Mouse (Mus musculus): ENCODE measurements at regions not wholly inside any gene's neighbourhood (a gene's known extent, or its start where the extent isn't known, plus 50 kb on each side); places are given as distances from the start of the nearest gene placed in this dataset.
"Not testable (repeated sequence)": the region's sequence is repeated elsewhere in the genome, so short reads cannot be mapped to it uniquely, and the experiment has no call there.

GRCm38 (mm10) chr13:97487746-97488473 is 247.0 kb downstream of the Enc1 start:
- DNase-seq (ENCODE audit: low read depth, low spot score) = no peak

DNA sequence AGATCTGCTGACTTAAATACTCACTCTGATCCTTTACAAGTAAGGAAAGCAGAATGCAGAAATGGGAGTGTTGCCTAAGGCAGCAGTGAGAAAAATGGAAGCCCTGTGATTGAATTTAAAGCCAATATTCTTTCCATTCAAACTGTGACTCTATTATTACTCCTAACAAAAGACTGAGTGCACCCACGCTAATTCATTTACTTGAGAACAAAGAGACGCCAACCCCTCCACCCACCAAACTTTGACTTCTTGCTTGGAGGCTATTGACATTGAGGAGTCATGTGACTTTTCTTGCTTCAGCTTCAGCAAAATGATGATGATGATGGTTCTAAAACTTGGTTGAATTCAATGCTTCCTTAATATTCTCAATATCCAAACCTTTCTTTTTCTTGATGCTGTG is 245.6 kb downstream of the Enc1 start:
- DNase-seq (ENCODE audit: low read depth, low spot score) = no peak

DNA sequence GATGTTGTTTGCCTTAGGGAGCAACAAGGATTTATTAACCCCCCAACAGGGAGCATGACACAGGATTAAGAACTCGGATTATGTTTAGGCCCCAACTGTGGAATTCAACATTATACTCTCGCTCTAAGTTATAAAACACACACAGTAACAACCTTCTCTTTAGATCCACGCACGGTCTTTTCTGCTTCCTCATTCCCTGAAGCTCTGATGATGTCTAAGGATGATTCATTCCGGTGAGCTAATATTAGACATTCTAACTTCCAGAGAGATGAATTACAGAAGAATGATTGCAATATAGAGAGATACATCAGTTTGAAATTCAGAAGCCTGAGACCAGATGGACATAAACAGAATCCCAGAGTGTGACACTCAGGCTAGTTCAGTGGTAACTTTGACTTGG is 245.0 kb downstream of the Enc1 start:
- DNase-seq (ENCODE audit: low read depth, low spot score) = no peak

- DNase-seq (ENCODE audit: low read depth, low spot score) = no peak
These were observed 244.1 kb downstream of the Enc1 start for GRCm38 (mm10) chr13:97484808-97485545.

DNA sequence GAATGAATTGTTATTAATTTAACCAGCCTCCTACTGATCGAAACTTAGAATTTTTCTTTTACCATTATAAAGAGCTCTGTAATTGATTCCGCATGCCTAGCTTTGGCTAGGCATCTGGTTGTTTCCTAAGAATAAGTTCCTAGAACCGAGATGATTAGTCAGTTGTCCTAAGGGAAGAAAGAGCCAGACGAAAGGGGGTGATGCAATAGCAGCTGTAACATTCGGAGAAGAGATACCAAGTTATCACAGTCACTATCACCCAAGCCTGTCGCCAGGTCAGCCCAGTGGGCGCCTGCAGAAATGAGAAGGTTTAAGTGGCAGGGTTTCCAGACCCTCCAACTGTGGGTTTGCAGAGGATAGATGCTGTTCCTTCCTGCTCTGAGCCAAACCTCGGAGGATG is 242.8 kb downstream of the Enc1 start:
- DNase-seq (ENCODE audit: low read depth, low spot score) = no peak

- DNase-seq (ENCODE audit: low read depth, low spot score) = no peak
These were observed 241.6 kb downstream of the Enc1 start for GRCm38 (mm10) chr13:97482439-97482946.

DNA sequence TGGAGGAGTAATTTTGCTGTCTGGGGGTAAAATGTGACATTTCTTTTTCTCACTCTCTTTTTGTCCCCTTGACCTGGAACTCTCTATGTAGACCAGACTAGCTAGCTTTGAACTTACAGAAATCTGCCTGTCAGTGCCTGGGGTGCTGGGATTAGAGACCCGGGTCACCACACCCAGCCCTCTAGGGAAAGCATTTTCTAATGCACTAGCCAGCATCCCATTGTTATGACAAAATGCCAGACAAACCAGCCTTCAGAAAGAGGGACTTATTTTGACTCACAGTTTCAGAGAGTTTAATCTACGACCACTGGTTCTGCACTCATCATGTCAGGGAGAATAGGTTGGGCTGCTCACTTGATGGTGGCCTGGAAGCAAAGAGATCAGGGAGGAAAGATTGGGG is 240.4 kb downstream of the Enc1 start:
- DNase-seq (ENCODE audit: low read depth, low spot score) = no peak

GRCm38 (mm10) chr13:97479066-97479586 is 238.2 kb downstream of the Enc1 start:
- no peak for DNase-seq (ENCODE audit: low read depth, low spot score)

DNA sequence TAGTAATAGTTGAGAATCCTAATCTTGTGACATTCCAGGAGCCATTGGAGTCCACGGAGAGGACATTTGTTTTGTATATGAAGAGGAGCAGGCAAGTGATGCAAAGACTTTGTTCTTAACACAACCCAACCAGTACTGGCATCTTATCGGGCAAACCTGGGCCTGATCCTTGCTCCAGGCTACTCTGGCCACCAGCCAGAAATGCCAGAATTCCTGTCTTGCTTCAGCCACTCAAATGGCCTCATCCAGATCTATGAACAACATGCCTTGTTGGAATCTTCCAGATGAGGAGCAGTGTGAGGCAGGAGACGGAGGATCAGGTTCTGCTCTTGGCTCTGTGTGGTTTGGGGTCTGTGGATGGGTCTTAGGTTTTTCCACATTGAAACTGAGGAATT is 233.1 kb downstream of the Enc1 start:
- DNase-seq (ENCODE audit: low read depth, low spot score) = no peak

DNA sequence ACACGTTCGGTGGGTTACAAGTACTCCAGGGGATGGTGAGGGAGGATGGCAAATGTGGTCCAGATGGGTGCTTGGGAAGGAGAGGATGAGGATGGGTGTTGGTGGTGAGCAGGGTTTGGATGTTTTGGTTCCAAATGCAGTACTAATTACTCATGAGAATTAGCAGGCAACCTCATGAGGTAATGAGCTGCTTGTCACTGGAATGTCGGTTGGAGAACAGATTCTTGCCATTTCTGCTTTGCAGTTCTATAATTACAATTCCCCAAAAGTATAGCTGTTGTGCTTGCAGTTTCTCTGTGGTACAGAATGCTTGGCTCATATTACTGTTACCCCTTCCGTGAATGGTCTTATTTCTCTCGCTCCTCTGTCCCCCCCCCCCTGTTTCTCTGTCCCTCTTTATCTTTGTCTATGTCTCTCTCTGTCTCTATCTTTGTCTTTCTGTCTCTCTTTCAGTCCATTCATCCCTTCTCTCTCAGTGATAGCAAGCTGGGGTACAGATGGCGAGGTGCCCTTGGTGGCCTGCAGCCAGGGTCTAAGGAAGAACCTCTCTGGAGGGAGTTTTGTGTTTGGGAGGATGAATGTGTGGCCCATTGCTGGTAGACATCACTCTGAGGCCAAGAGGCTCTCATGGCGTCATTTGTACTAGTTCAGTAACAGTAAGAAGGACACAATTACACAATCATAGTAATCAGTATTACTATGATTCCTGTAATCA is 232.5 kb downstream of the Enc1 start:
- DNase-seq (ENCODE audit: low read depth, low spot score) = no peak

DNA sequence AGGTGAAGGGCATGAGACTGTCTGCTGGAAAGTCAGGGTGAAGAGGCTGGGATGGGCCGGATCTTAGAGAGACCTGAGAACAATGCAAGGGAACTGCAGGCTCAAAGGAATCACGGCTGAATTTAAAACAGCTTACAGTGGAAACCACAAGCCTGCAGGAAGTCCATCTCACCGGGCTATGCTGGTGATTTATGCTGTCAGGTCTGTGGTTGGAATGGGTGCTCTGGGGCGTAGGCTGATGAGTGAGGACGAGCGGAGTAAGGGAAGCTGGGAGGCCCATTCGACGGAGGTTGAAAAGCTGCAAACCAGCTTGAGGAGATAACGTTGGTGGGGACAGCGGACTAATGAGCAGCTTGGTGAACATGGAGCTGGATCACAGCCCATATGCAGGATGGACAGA is 229.1 kb downstream of the Enc1 start:
- DNase-seq (ENCODE audit: low read depth, low spot score) = no peak

DNA sequence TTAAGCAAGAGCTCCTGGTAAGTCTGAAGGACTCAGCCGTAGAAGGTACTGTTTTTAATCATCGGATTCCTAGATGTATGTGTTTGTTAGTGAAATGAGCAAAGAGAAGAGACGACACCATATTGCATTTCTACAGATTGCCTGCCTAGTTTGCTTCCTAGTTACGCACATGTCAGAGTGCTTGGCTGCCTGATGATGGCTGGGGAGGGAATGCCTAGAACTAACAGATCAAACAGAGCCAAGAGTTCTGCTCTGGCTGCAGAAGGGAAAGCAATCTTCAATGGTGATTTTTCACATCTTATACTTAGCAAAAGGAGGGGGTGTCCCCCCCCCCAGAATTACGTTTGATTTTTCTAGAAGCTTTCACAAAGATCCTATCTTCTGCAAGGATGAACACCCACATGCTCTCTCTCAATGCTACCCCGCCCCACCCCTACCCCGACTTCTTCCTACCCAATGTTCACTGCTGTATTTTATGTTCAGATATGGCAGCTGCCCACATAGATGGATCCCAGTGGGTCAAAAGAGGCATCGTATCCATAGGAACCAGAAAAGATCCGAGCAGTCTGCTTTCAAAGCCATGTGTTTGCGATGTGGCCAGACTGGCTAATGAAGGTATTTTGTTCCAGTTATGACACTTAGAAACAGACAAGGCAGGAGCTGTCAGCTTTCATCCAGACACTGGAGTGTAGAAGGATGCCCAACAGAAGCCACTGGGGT is 228.1 kb downstream of the Enc1 start:
- no peak for DNase-seq (ENCODE audit: low read depth, low spot score)

- not testable (repeated sequence) for DNase-seq (ENCODE audit: low read depth, low spot score)
These were observed 225.7 kb downstream of the Enc1 start for GRCm38 (mm10) chr13:97466585-97466984.

DNA sequence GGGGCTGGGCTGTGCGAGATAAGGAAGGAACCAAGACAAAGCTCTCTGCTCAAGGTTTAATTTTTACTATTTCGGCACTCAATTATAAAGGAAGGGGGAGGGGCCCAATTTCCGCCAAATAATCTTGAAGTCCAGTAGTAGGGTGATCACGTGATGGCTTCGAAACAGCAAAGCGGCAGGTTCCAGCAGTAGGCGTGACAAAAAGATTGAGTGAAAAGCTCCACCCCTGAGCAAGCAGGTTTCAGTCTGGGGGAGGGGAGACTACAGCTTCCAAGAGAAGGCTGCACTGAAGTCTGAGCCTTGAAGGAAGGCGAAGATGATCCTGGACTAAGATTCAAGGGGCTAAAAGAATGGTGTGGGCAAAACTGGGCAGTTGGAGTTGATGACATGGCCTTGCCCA is 222.9 kb downstream of the Enc1 start:
- DNase-seq (ENCODE audit: low read depth, low spot score) = no peak

GRCm38 (mm10) chr13:97462884-97463235 is 222.0 kb downstream of the Enc1 start:
- DNase-seq (ENCODE audit: low read depth, low spot score) = no peak

GRCm38 (mm10) chr13:97462110-97462883 is 221.4 kb downstream of the Enc1 start:
- DNase-seq (ENCODE audit: low read depth, low spot score) = no peak

- DNase-seq (ENCODE audit: low read depth, low spot score) = no peak
These were observed 220.3 kb downstream of the Enc1 start for GRCm38 (mm10) chr13:97461207-97461606.

GRCm38 (mm10) chr13:97459106-97459505 is 218.2 kb downstream of the Enc1 start:
- DNase-seq (ENCODE audit: low read depth, low spot score) = peak; percentile 76

DNA sequence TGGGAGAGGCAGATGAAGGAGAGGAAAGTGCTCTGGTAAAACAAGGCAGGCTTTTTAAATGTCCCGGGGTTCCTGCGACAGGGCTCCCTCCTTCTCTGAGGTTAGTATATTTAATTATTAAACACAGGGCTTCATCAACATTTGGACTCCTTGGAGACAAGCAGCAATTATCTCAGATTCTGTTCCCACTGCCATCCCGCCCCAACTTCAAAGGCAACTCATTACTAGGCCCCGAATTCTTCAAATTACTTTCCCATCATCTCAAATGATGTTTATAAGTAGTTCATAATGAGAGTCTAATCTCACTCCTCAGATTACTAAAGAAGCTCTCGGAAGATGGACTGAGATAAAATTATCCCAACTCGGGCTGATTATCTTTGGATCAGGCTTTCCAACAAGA is 215.1 kb downstream of the Enc1 start:
- no peak for DNase-seq (ENCODE audit: low read depth, low spot score)

DNA sequence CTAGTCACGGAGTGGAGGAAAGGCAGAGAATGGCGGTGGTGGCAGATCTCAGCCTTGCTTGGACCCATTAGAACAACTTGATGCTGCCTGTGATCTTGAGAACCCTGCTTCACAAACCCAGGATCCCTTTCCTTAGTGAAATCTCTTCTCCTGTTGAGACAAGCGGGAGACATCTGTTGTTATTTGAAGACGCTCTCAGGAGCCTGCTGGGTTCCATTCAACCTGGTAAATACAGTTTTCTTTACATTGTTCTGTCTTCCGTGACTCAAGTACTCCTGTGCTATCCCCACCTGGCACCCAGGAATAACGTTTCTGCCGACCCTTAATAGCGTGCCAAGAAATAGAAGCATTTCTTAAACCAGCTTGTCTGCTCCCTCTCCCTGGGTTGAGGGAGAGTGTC is 213.8 kb downstream of the Enc1 start:
- DNase-seq (ENCODE audit: low read depth, low spot score) = no peak

GRCm38 (mm10) chr13:97453469-97453868 is 212.6 kb downstream of the Enc1 start:
- no peak for DNase-seq (ENCODE audit: low read depth, low spot score)

All from telencephalon, adult 2 months (tissue).